Mouse (Mus musculus) liver, embryonic 12.5 days (tissue): ENCODE measurements around the gene Mcrip1. TPM values are rescaled to one million over a fixed set of nuclear protein-coding genes. Genes with fewer than 3 reads are reported as not detected.

ENCODE experiments used
- ATAC-seq: fragments of 200-750 bp; cut with Nextera tagmentation; 2 replicates; pipeline ENCODE4 v1.8.0; 2017; ENCODE audit warnings: moderate number of reproducible peaks, mild to moderate bottlenecking, moderate library complexity
- H3K27ac ChIP-seq: fragments of 300-500 bp; sonication (generic); 2 replicates; pipeline ENCODE4 v1.5.1; 2016; ENCODE audit warnings: mild to moderate bottlenecking
- H3K27me3 ChIP-seq: fragments of 300-500 bp; sonication (generic); replicated peaks from 2 replicates; pipeline ENCODE4 v1.6.1; 2016; ENCODE audit warnings: mild to moderate bottlenecking, moderate library complexity
- H3K36me3 ChIP-seq: fragments of 300-500 bp; sonication (generic); 2 replicates; pipeline ENCODE4 v1.6.1; 2016; ENCODE audit warnings: mild to moderate bottlenecking, moderate library complexity
- H3K4me1 ChIP-seq: fragments of 300-500 bp; sonication (generic); 2 replicates; pipeline ENCODE4 v1.6.1; 2016
- H3K4me2 ChIP-seq: fragments of 300-500 bp; sonication (generic); 2 replicates; pipeline ENCODE4 v1.6.1; 2016; ENCODE audit warnings: mild to moderate bottlenecking, moderate library complexity
- H3K4me3 ChIP-seq: fragments of 300-500 bp; sonication (generic); 2 replicates; pipeline ENCODE4 v1.5.1; 2016; ENCODE audit warnings: mild to moderate bottlenecking, moderate library complexity
- H3K9ac ChIP-seq: fragments of 300-500 bp; sonication (generic); 2 replicates; pipeline ENCODE4 v1.6.1; 2016; ENCODE audit warnings: mild to moderate bottlenecking, moderate library complexity
- H3K9me3 ChIP-seq: fragments of 300-500 bp; sonication (generic); replicated peaks from 2 replicates; pipeline ENCODE4 v1.6.1; 2016; ENCODE audit warnings: mild to moderate bottlenecking, moderate library complexity
- WGBS: fragments of 180-500 bp; shearing (Covaris S2); methylation state at CpG from one replicate; pipeline ENCODE4 v1.1.7; 2016; ENCODE audit not compliant: insufficient replicate concordance; 5-methylcytosine and 5-hydroxymethylcytosine counted together
- polyA plus RNA-seq: library from polyadenylated mRNA; unstranded; fragments of >200 nt; fragmentation: Nextera tagmentation; extraction: Ambion mirVana; gene quantifications from 2 replicates; pipeline ENCODE4 v1.2.1, GENCODE M21; 2016

Gene Mcrip1
- polyA plus RNA-seq, 1 experiment from 2014 or later = 61.8 TPM

- Histone ChIP-seq H3K4me2 (peak overlapping the region; percentile 98), H3K36me3 (peaks cover 63% of the 10 kb centered on the region), H3K27me3 (no peaks in the 10 kb centered on the region), H3K27ac (peak overlapping the region; percentile 93), H3K9ac (peak overlapping the region; percentile 89), H3K4me1 (peaks cover 52% of the 10 kb centered on the region), H3K4me3 (peak overlapping the region; percentile 87), H3K9me3 (no peaks in the 10 kb centered on the region)
- no peak for ATAC-seq
- WGBS = 45% methylated on average over 7 of the region's 7 CpGs
Observed at GRCm38 (mm10) chr11:120580190-120580589, 30.7 kb upstream of the Mcrip1 start.

- Histone ChIP-seq H3K4me2 (peak overlapping the region; percentile 98), H3K4me3 (peak overlapping the region; percentile 87), H3K9me3 (no peaks in the 10 kb centered on the region), H3K36me3 (peaks cover 57% of the 10 kb centered on the region), H3K4me1 (peaks cover 57% of the 10 kb centered on the region), H3K9ac (0 out of 2 replicates have a peak overlapping the region, but pooled peaks have one; percentile 23), H3K27ac (peak overlapping the region; percentile 93), H3K27me3 (no peaks in the 10 kb centered on the region)
- ATAC-seq = no peak
- WGBS = 60% methylated on average over 15 of the region's 15 CpGs
Observed at GRCm38 (mm10) chr11:120579316-120580107, 30.0 kb upstream of the Mcrip1 start.

- WGBS = 86% methylated on average over 10 of the region's 11 CpGs
- no peak for ATAC-seq
- Histone ChIP-seq H3K4me3 (no peak overlapping the region), H3K9me3 (no peaks in the 10 kb centered on the region), H3K4me1 (peaks cover 62% of the 10 kb centered on the region), H3K4me2 (0 out of 2 replicates have a peak overlapping the region, but pooled peaks have one; percentile 98), H3K27me3 (no peaks in the 10 kb centered on the region), H3K27ac (peak overlapping the region; percentile 45; the same call in 1 of the 2 replicates), H3K9ac (0 out of 2 replicates have a peak overlapping the region, but pooled peaks have one; percentile 23), H3K36me3 (peaks cover 49% of the 10 kb centered on the region)
Observed at GRCm38 (mm10) chr11:120578694-120579243, 29.2 kb upstream of the Mcrip1 start.

GRCm38 (mm10) chr11:120578024-120578693 is 28.6 kb upstream of the Mcrip1 start:
- no peak for ATAC-seq
- Histone ChIP-seq H3K27me3 (no peaks in the 10 kb centered on the region), H3K4me1 (peaks cover 62% of the 10 kb centered on the region), H3K9me3 (no peaks in the 10 kb centered on the region), H3K27ac (peak overlapping the region; percentile 67), H3K4me3 (no peak overlapping the region), H3K9ac (no peak overlapping the region), H3K36me3 (peaks cover 43% of the 10 kb centered on the region), H3K4me2 (no peak overlapping the region)
- WGBS = 79% methylated on average over 10 of the region's 10 CpGs

GRCm38 (mm10) chr11:120577211-120578023 is 27.9 kb upstream of the Mcrip1 start:
- H3K27ac ChIP-seq = peak overlapping the region; percentile 67
- no peak overlapping the region for H3K4me2 ChIP-seq
- no peak overlapping the region for H3K9ac ChIP-seq
- no peaks in the 10 kb centered on the region for H3K27me3 ChIP-seq
- no peak overlapping the region for H3K4me3 ChIP-seq
- peaks cover 60% of the 10 kb centered on the region for H3K4me1 ChIP-seq
- no peak for ATAC-seq
- 79% methylated on average over 7 of the region's 7 CpGs for WGBS
- no peaks in the 10 kb centered on the region for H3K9me3 ChIP-seq
- H3K36me3 ChIP-seq = peaks cover 40% of the 10 kb centered on the region

- H3K9ac ChIP-seq = no peak overlapping the region
- no peaks in the 10 kb centered on the region for H3K9me3 ChIP-seq
- 80% methylated on average over 3 of the region's 3 CpGs for WGBS
- H3K36me3 ChIP-seq = peaks cover 40% of the 10 kb centered on the region
- H3K27me3 ChIP-seq = no peaks in the 10 kb centered on the region
- H3K4me1 ChIP-seq = peaks cover 60% of the 10 kb centered on the region
- no peak overlapping the region for H3K4me3 ChIP-seq
- peak overlapping the region; percentile 67 for H3K27ac ChIP-seq
- no peak overlapping the region for H3K4me2 ChIP-seq
- ATAC-seq = no peak
Observed at GRCm38 (mm10) chr11:120576365-120576981, 26.9 kb upstream of the Mcrip1 start.

- H3K4me1 ChIP-seq = peaks cover 66% of the 10 kb centered on the region
- no peak overlapping the region for H3K4me2 ChIP-seq
- no peaks in the 10 kb centered on the region for H3K9me3 ChIP-seq
- H3K27me3 ChIP-seq = no peaks in the 10 kb centered on the region
- no peak for ATAC-seq
- no peak overlapping the region for H3K9ac ChIP-seq
- H3K4me3 ChIP-seq = no peak overlapping the region
- H3K27ac ChIP-seq = peak overlapping the region; percentile 67
- H3K36me3 ChIP-seq = peaks cover 46% of the 10 kb centered on the region
Observed at GRCm38 (mm10) chr11:120575940-120576339, 26.4 kb upstream of the Mcrip1 start.

- peak overlapping the region; percentile 96 for H3K4me2 ChIP-seq
- no peak overlapping the region for H3K9ac ChIP-seq
Observed at GRCm38 (mm10) chr11:120575046-120575445, 25.5 kb upstream of the Mcrip1 start.

GRCm38 (mm10) chr11:120574278-120574600 is 24.7 kb upstream of the Mcrip1 start:
- WGBS = 34% methylated on average over 5 of the region's 5 CpGs

More at GRCm38 (mm10) chr11:120575046-120575445, 25.5 kb upstream of the Mcrip1 start:
- ATAC-seq = no peak
- Histone ChIP-seq H3K27me3 (no peaks in the 10 kb centered on the region), H3K4me1 (peaks cover 66% of the 10 kb centered on the region), H3K36me3 (peaks cover 51% of the 10 kb centered on the region), H3K4me3 (0 out of 2 replicates have a peak overlapping the region, but pooled peaks have one; percentile 93), H3K27ac (peak overlapping the region; percentile 69; the same call in 1 of the 2 replicates), H3K9me3 (no peaks in the 10 kb centered on the region)
- WGBS = 77% methylated on average over 2 of the region's 2 CpGs

GRCm38 (mm10) chr11:120573585-120574277 is 24.2 kb upstream of the Mcrip1 start:
- peaks cover 51% of the 10 kb centered on the region for H3K36me3 ChIP-seq
- under 1% methylated on average over 23 of the region's 23 CpGs for whole genome bisulfite sequencing
- ATAC-seq = no peak

More at GRCm38 (mm10) chr11:120574278-120574600, 24.7 kb upstream of the Mcrip1 start:
- H3K36me3 ChIP-seq = peaks cover 51% of the 10 kb centered on the region
- H3K4me1 ChIP-seq = peaks cover 60% of the 10 kb centered on the region
- no peaks in the 10 kb centered on the region for H3K27me3 ChIP-seq
- peak overlapping the region; percentile 96 for H3K4me2 ChIP-seq
- H3K27ac ChIP-seq = peak overlapping the region; percentile 69
- ATAC-seq = no peak
- peak overlapping the region; percentile 93 for H3K4me3 ChIP-seq
- peak overlapping the region; percentile 95 for H3K9ac ChIP-seq
- no peaks in the 10 kb centered on the region for H3K9me3 ChIP-seq

More at GRCm38 (mm10) chr11:120573585-120574277, 24.2 kb upstream of the Mcrip1 start:
- Histone ChIP-seq H3K4me1 (peaks cover 55% of the 10 kb centered on the region), H3K9me3 (no peaks in the 10 kb centered on the region), H3K4me3 (peak overlapping the region; percentile 93), H3K27me3 (no peaks in the 10 kb centered on the region), H3K27ac (peak overlapping the region; percentile 90), H3K4me2 (peak overlapping the region; percentile 96), H3K9ac (peak overlapping the region; percentile 95)
